Mouse (Mus musculus) intestine, embryonic 14.5 days (tissue): ENCODE measurements around the gene Nxn. TPM values are rescaled to one million over a fixed set of nuclear protein-coding genes. Genes with fewer than 3 reads are reported as not detected.

Experiments used
- ATAC-seq: fragments of 200-750 bp; cut with Nextera tagmentation; replicated peaks from 2 replicates; pipeline ENCODE4 v1.8.0; 2017; ENCODE audit warnings: low read depth, moderate number of reproducible peaks, moderate TSS enrichment, moderate library complexity; ENCODE audit not compliant: low FRiP score, low TSS enrichment
- DNase-seq: peaks from one replicate; pipeline ENCODE4 v3.0.0-alpha.2; 2018; ENCODE audit warnings: low spot score
- H3K27ac ChIP-seq: fragments of 300-500 bp; sonication (generic); 2 replicates; pipeline ENCODE4 v1.5.1; 2014; ENCODE audit warnings: low read depth, mild to moderate bottlenecking, control low read depth
- H3K27me3 ChIP-seq: fragments of 300-500 bp; sonication (generic); replicated peaks from 2 replicates; pipeline ENCODE4 v1.6.1; 2014; ENCODE audit warnings: low read length, control low read depth; ENCODE audit not compliant: control insufficient read depth, insufficient read depth
- H3K36me3 ChIP-seq: fragments of 300-500 bp; sonication (generic); 2 replicates; pipeline ENCODE4 v1.6.1; 2014; ENCODE audit warnings: low read length, control low read depth; ENCODE audit not compliant: control insufficient read depth, insufficient read depth
- H3K4me1 ChIP-seq: fragments of 300-500 bp; sonication (generic); replicated peaks from 2 replicates; pipeline ENCODE4 v1.6.1; 2014; ENCODE audit warnings: low read length, control low read depth, mixed read lengths; ENCODE audit not compliant: control insufficient read depth, insufficient read depth
- H3K4me2 ChIP-seq: fragments of 300-500 bp; sonication (generic); 2 replicates; pipeline ENCODE4 v1.6.1; 2014; ENCODE audit warnings: low read length
- H3K4me3 ChIP-seq: fragments of 300-500 bp; sonication (generic); 2 replicates; pipeline ENCODE4 v1.5.1; 2014; ENCODE audit warnings: low read depth, low read length, control low read depth, mixed read lengths
- H3K9ac ChIP-seq: fragments of 300-500 bp; sonication (generic); 2 replicates; pipeline ENCODE4 v1.6.1; 2014; ENCODE audit warnings: mild to moderate bottlenecking, low read length
- H3K9me3 ChIP-seq: fragments of 300-500 bp; sonication (generic); 2 replicates; pipeline ENCODE4 v1.6.1; 2016; ENCODE audit warnings: low read length, control low read depth; ENCODE audit not compliant: control insufficient read depth
- WGBS: fragments of 180-500 bp; shearing (Covaris S2); extraction: QIAGEN DNeasy Blood & Tissue Kit; methylation state at CpG from one replicate; pipeline ENCODE4 v1.1.7; 2014; 5-methylcytosine and 5-hydroxymethylcytosine counted together
- polyA plus RNA-seq: library from polyadenylated mRNA; unstranded; fragments of >200 nt; fragmentation: Nextera tagmentation; extraction: Ambion mirVana; gene quantifications from 2 replicates; pipeline ENCODE4 v1.2.1, GENCODE M21; 2014

Gene Nxn
- polyA plus RNA-seq, 1 experiment from 2014 or later: 45.8 TPM

DNA sequence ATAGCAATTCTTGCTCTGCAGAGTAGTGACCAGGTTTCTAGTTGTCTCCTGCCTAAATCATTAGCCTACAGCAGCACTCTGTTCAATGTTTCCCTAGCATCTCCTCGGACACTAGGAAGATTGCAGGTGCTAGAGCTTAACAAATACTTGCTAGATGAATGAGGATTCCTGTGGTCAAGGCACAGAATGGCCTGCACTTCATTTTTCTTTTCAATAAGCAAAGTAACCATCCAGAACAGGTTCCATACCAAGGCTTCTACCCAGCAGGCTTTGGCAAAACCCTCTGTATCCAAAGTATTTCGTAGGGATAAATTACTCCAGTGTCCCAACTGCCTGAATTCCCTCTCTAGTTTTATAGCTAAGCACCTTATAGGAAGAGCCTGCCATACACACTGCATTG, 81.0 kb downstream of the Nxn start:
- Histone ChIP-seq H3K9ac (no peak overlapping the region), H3K36me3 (no peaks in the 10 kb centered on the region), H3K9me3 (peaks cover 4% of the 10 kb centered on the region), H3K4me3 (no peak overlapping the region), H3K4me2 (no peak overlapping the region), H3K27me3 (no peaks in the 10 kb centered on the region), H3K27ac (no peak overlapping the region), H3K4me1 (peaks cover 6% of the 10 kb centered on the region)
- WGBS: 82% methylated on average over 2 of the region's 2 CpGs
- ATAC-seq (no peak), DNase-seq (no peak)

- WGBS: 90% methylated on average over 5 of the region's 5 CpGs
- Histone ChIP-seq H3K27ac (no peak overlapping the region), H3K9ac (no peak overlapping the region), H3K4me3 (no peak overlapping the region), H3K27me3 (no peaks in the 10 kb centered on the region), H3K36me3 (no peaks in the 10 kb centered on the region), H3K4me2 (no peak overlapping the region), H3K9me3 (peaks cover 2% of the 10 kb centered on the region), H3K4me1 (peaks cover 4% of the 10 kb centered on the region)
- ATAC-seq (no peak), DNase-seq (no peak)
These were observed 83.0 kb downstream of the Nxn start for GRCm38 (mm10) chr11:76315785-76316444.

GRCm38 (mm10) chr11:76314741-76315140, 84.2 kb downstream of the Nxn start:
- Histone ChIP-seq H3K9me3 (no peaks in the 10 kb centered on the region), H3K4me3 (no peak overlapping the region), H3K27ac (no peak overlapping the region), H3K4me1 (peaks cover 13% of the 10 kb centered on the region), H3K4me2 (no peak overlapping the region), H3K36me3 (no peaks in the 10 kb centered on the region), H3K9ac (no peak overlapping the region), H3K27me3 (no peaks in the 10 kb centered on the region)
- ATAC-seq: no peak
- 83% methylated on average over 4 of the region's 4 CpGs for WGBS
- no peak for DNase-seq

GRCm38 (mm10) chr11:76314140-76314539, 84.8 kb downstream of the Nxn start:
- no peak overlapping the region for H3K4me2 ChIP-seq
- H3K4me3 ChIP-seq: no peak overlapping the region
- ATAC-seq: no peak
- DNase-seq: no peak
- no peaks in the 10 kb centered on the region for H3K9me3 ChIP-seq
- H3K9ac ChIP-seq: no peak overlapping the region
- no peaks in the 10 kb centered on the region for H3K36me3 ChIP-seq
- no peaks in the 10 kb centered on the region for H3K27me3 ChIP-seq
- 73% methylated on average over 6 of the region's 6 CpGs for WGBS
- peaks cover 19% of the 10 kb centered on the region for H3K4me1 ChIP-seq
- no peak overlapping the region for H3K27ac ChIP-seq

- ATAC-seq (no peak), DNase-seq (no peak)
- Histone ChIP-seq H3K27ac (peak overlapping the region; percentile 38; the same call in 1 of the 2 replicates), H3K4me1 (peaks cover 21% of the 10 kb centered on the region), H3K9me3 (no peaks in the 10 kb centered on the region), H3K4me3 (no peak overlapping the region), H3K4me2 (no peak overlapping the region), H3K36me3 (no peaks in the 10 kb centered on the region), H3K27me3 (no peaks in the 10 kb centered on the region), H3K9ac (no peak overlapping the region)
- 30% methylated on average over 4 of the region's 4 CpGs for WGBS
These were observed 86.1 kb downstream of the Nxn start for GRCm38 (mm10) chr11:76312805-76313204.

GRCm38 (mm10) chr11:76311224-76312000, 87.5 kb downstream of the Nxn start:
- Histone ChIP-seq H3K36me3 (no peaks in the 10 kb centered on the region), H3K4me1 (peaks cover 21% of the 10 kb centered on the region), H3K27me3 (no peaks in the 10 kb centered on the region), H3K4me3 (no peak overlapping the region), H3K9ac (no peak overlapping the region), H3K4me2 (no peak overlapping the region), H3K27ac (no peak overlapping the region), H3K9me3 (no peaks in the 10 kb centered on the region)
- WGBS: 71% methylated on average over 12 of the region's 12 CpGs
- no peak for DNase-seq
- ATAC-seq: no peak

- Histone ChIP-seq H3K4me3 (no peak overlapping the region), H3K27ac (no peak overlapping the region)
- no peak for ATAC-seq
These were observed 89.1 kb downstream of the Nxn start for GRCm38 (mm10) chr11:76309868-76310267.

DNA sequence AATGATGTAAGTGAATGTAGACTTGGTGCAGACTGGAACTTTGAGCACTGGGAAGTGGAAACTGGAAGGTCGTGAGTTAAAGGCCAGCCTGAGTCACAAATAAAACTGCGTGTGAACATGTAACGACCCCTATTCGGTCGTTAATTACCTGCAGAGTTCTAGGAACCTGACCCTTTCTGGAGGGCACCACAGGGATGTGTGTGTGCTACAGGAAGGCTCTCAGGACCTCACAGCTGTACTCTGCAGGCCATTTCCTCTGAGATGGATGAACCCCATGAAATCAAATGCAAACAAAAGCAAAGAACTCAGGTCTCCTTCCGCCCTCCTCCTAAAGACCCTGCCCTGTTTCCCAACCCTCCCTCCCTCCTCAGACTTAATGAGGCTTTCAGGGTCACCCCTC, 89.9 kb downstream of the Nxn start:
- H3K27me3 ChIP-seq: no peaks in the 10 kb centered on the region
- H3K9me3 ChIP-seq: no peaks in the 10 kb centered on the region
- no peak overlapping the region for H3K4me2 ChIP-seq
- DNase-seq: no peak
- H3K9ac ChIP-seq: no peak overlapping the region
- peaks cover 21% of the 10 kb centered on the region for H3K4me1 ChIP-seq
- no peaks in the 10 kb centered on the region for H3K36me3 ChIP-seq
- H3K4me3 ChIP-seq: no peak overlapping the region
- WGBS: 25% methylated on average over 6 of the region's 6 CpGs
- H3K27ac ChIP-seq: no peak overlapping the region
- no peak for ATAC-seq

More at GRCm38 (mm10) chr11:76309868-76310267, 89.1 kb downstream of the Nxn start:
- no peaks in the 10 kb centered on the region for H3K27me3 ChIP-seq
- no peaks in the 10 kb centered on the region for H3K36me3 ChIP-seq
- H3K4me2 ChIP-seq: no peak overlapping the region
- H3K9me3 ChIP-seq: no peaks in the 10 kb centered on the region
- no peak overlapping the region for H3K9ac ChIP-seq
- H3K4me1 ChIP-seq: peaks cover 21% of the 10 kb centered on the region
- no peak for DNase-seq
- WGBS: 41% methylated on average over 5 of the region's 5 CpGs

- no peaks in the 10 kb centered on the region for H3K9me3 ChIP-seq
- DNase-seq: no peak
- ATAC-seq: no peak
- H3K27me3 ChIP-seq: no peaks in the 10 kb centered on the region
- WGBS: 58% methylated on average over 4 of the region's 4 CpGs
- H3K27ac ChIP-seq: no peak overlapping the region
- H3K4me2 ChIP-seq: no peak overlapping the region
- no peak overlapping the region for H3K4me3 ChIP-seq
- H3K4me1 ChIP-seq: peaks cover 38% of the 10 kb centered on the region
- H3K36me3 ChIP-seq: no peaks in the 10 kb centered on the region
- no peak overlapping the region for H3K9ac ChIP-seq
These were observed 92.2 kb downstream of the Nxn start for GRCm38 (mm10) chr11:76306769-76307168.
